Mouse (Mus musculus) heart, embryonic 12.5 days (tissue): ENCODE measurements around the gene Gm12569. TPM values are rescaled to one million over a fixed set of nuclear protein-coding genes. Genes with fewer than 3 reads are reported as not detected.

ENCODE experiments used
- ATAC-seq: fragments of 200-750 bp; cut with Nextera tagmentation; 2 replicates; pipeline ENCODE4 v1.8.0; 2017; ENCODE audit warnings: moderate TSS enrichment, moderate library complexity; ENCODE audit not compliant: insufficient number of reproducible peaks, low FRiP score
- H3K27ac ChIP-seq: fragments of 300-500 bp; sonication (generic); 2 replicates; pipeline ENCODE4 v1.5.1; 2016; ENCODE audit warnings: mild to moderate bottlenecking, moderate library complexity; ENCODE audit not compliant: poor library complexity, severe bottlenecking
- H3K27me3 ChIP-seq: fragments of 300-500 bp; sonication (generic); replicated peaks from 2 replicates; pipeline ENCODE4 v1.6.1; 2016; ENCODE audit warnings: mild to moderate bottlenecking, moderate library complexity
- H3K36me3 ChIP-seq: fragments of 300-500 bp; sonication (generic); 2 replicates; pipeline ENCODE4 v1.6.1; 2016; ENCODE audit warnings: mild to moderate bottlenecking, moderate library complexity
- H3K4me1 ChIP-seq: fragments of 300-500 bp; sonication (generic); replicated peaks from 2 replicates; pipeline ENCODE4 v1.6.1; 2016; ENCODE audit warnings: mild to moderate bottlenecking
- H3K4me2 ChIP-seq: fragments of 300-500 bp; sonication (generic); 2 replicates; pipeline ENCODE4 v1.6.1; 2016; ENCODE audit warnings: mild to moderate bottlenecking, moderate library complexity
- H3K4me3 ChIP-seq: fragments of 300-500 bp; sonication (generic); 2 replicates; pipeline ENCODE4 v1.5.1; 2016; ENCODE audit warnings: mild to moderate bottlenecking
- H3K9ac ChIP-seq: fragments of 300-500 bp; sonication (generic); 2 replicates; pipeline ENCODE4 v1.6.1; 2016; ENCODE audit warnings: mild to moderate bottlenecking, moderate library complexity
- H3K9me3 ChIP-seq: fragments of 300-500 bp; sonication (generic); replicated peaks from 2 replicates; pipeline ENCODE4 v1.6.1; 2016; ENCODE audit warnings: mild to moderate bottlenecking, moderate library complexity
- WGBS: fragments of 180-500 bp; shearing (Covaris S2); methylation state at CpG from one replicate; pipeline ENCODE4 v1.1.7; 2016; 5-methylcytosine and 5-hydroxymethylcytosine counted together
- polyA plus RNA-seq: library from polyadenylated mRNA; unstranded; fragments of >200 nt; fragmentation: Nextera tagmentation; extraction: Ambion mirVana; gene quantifications from 2 replicates; pipeline ENCODE4 v1.2.1, GENCODE M21; 2016

The Gm12569 gene
- polyA plus RNA-seq, 1 experiment from 2014 or later, result not detected

- H3K4me1 ChIP-seq, result peaks cover 19% of the 10 kb centered on the region
- H3K9ac ChIP-seq, result peak within 1 kb of the TSS; percentile 93
- H3K9me3 ChIP-seq, result no peaks in the 10 kb centered on the region
- WGBS, result 9% methylated on average over 57 of the region's 57 CpGs
- H3K4me3 ChIP-seq, result peak within 1 kb of the TSS; percentile 81
- peak within 1 kb of the TSS; percentile 93 for H3K27ac ChIP-seq
- H3K36me3 ChIP-seq, result peaks cover 6% of the 10 kb centered on the region; the same call in 1 of the 2 replicates
- no peaks in the 10 kb centered on the region for H3K27me3 ChIP-seq
- peak; percentile 98 for ATAC-seq
- peak within 1 kb of the TSS; percentile 90 for H3K4me2 ChIP-seq
Observed at GRCm38 (mm10) chr11:51262342-51263285, 42.3 kb downstream of the Gm12569 start, which contains the start of gene BC049762. Gene BC049762 (minus strand): TSS chr11:51263046.

GRCm38 (mm10) chr11:51263286-51263831 lies 43.1 kb downstream of the Gm12569 start:
- Histone ChIP-seq H3K27me3 (no peaks in the 10 kb centered on the region), H3K9me3 (no peaks in the 10 kb centered on the region), H3K27ac (peak overlapping the region; percentile 93), H3K4me1 (peaks cover 19% of the 10 kb centered on the region), H3K9ac (peak overlapping the region; percentile 93), H3K36me3 (peaks cover 6% of the 10 kb centered on the region; the same call in 1 of the 2 replicates), H3K4me3 (peak overlapping the region; percentile 81), H3K4me2 (peak overlapping the region; percentile 88)
- WGBS, result under 1% methylated on average over 50 of the region's 50 CpGs
- ATAC-seq, result peak; percentile 61

- H3K4me1 ChIP-seq, result peaks cover 19% of the 10 kb centered on the region
- 6% methylated on average over 6 of the region's 6 CpGs for WGBS
- no peak for ATAC-seq
- no peaks in the 10 kb centered on the region for H3K9me3 ChIP-seq
- H3K4me2 ChIP-seq, result peak overlapping the region; percentile 88
- H3K9ac ChIP-seq, result peak overlapping the region; percentile 59; the same call in 1 of the 2 replicates
- no peak overlapping the region; the same call in 1 of the 2 replicates for H3K27ac ChIP-seq
- H3K4me3 ChIP-seq, result peak overlapping the region; percentile 81
- no peaks in the 10 kb centered on the region for H3K27me3 ChIP-seq
- H3K36me3 ChIP-seq, result peaks cover 6% of the 10 kb centered on the region; the same call in 1 of the 2 replicates
Observed at GRCm38 (mm10) chr11:51264352-51264751, 44.1 kb downstream of the Gm12569 start.

- H3K4me1 ChIP-seq, result peaks cover 19% of the 10 kb centered on the region
- peaks cover 10% of the 10 kb centered on the region; the same call in 1 of the 2 replicates for H3K36me3 ChIP-seq
- H3K4me3 ChIP-seq, result peak overlapping the region; percentile 81
- peak overlapping the region; percentile 52; the same call in 1 of the 2 replicates for H3K9ac ChIP-seq
- ATAC-seq, result no peak
- H3K27ac ChIP-seq, result no peak overlapping the region
- H3K9me3 ChIP-seq, result no peaks in the 10 kb centered on the region
- peak overlapping the region; percentile 88 for H3K4me2 ChIP-seq
- WGBS, result 59% methylated on average over 3 of the region's 3 CpGs
- H3K27me3 ChIP-seq, result no peaks in the 10 kb centered on the region
Observed at GRCm38 (mm10) chr11:51265326-51265725, 45.1 kb downstream of the Gm12569 start.

- Histone ChIP-seq H3K9me3 (no peaks in the 10 kb centered on the region), H3K4me1 (no peaks in the 10 kb centered on the region), H3K27ac (no peak overlapping the region), H3K27me3 (no peaks in the 10 kb centered on the region), H3K4me2 (no peak overlapping the region), H3K36me3 (peaks cover 63% of the 10 kb centered on the region), H3K4me3 (no peak overlapping the region), H3K9ac (no peak overlapping the region)
- no peak for ATAC-seq
- WGBS, result 95% methylated on average over 1 of the region's 1 CpGs
Observed at GRCm38 (mm10) chr11:51274418-51274817, 54.1 kb downstream of the Gm12569 start.

Other genes starting within 250 kb of the Gm12569 start
- gene Olfr1377, start 238.5 kb upstream of the Gm12569 start, polyA plus RNA-seq, result not detected in 2 replicates
- gene Olfr51, start 216.9 kb upstream of the Gm12569 start, polyA plus RNA-seq, result not detected in 2 replicates
- not detected in 2 replicates for gene Olfr54, start 206.2 kb upstream of the Gm12569 start, polyA plus RNA-seq
- gene Olfr1375, start 172.4 kb upstream of the Gm12569 start, polyA plus RNA-seq, result not detected in 2 replicates
- 5.4 and 6.4 TPM in 2 replicates for gene Zfp354a, start 161.2 kb upstream of the Gm12569 start, polyA plus RNA-seq
- gene Clk4, start 41.3 kb downstream of the Gm12569 start, polyA plus RNA-seq, result 82.0 and 89.6 TPM in 2 replicates
- 0.47 TPM in 1 of 2 replicates, not detected in the other for gene BC049762, start 42.6 kb downstream of the Gm12569 start, polyA plus RNA-seq
- gene Col23a1, start 69.4 kb downstream of the Gm12569 start, polyA plus RNA-seq, result 16.4 and 18.9 TPM in 2 replicates